Mouse (Mus musculus) kidney, postnatal 0 days (tissue): ENCODE measurements at regions not wholly inside any gene's neighbourhood (a gene's known extent, or its start where the extent isn't known, plus 50 kb on each side); places are given as distances from the start of the nearest gene placed in this dataset.

ENCODE experiments used
- ATAC-seq: fragments of 200-750 bp; cut with Nextera tagmentation; replicated peaks from 2 replicates; pipeline ENCODE4 v1.8.0; 2017; ENCODE audit warnings: low read depth, moderate number of reproducible peaks, moderate TSS enrichment, moderate library complexity; ENCODE audit not compliant: low FRiP score
- DNase-seq: peaks from one replicate; pipeline ENCODE4 v3.0.0-alpha.2; 2016; ENCODE audit warnings: low spot score
- H3K27ac ChIP-seq: fragments of 300-500 bp; sonication (generic); 2 replicates; pipeline ENCODE4 v1.5.1; 2014; ENCODE audit warnings: mild to moderate bottlenecking
- H3K27me3 ChIP-seq: fragments of 300-500 bp; sonication (generic); 2 replicates; pipeline ENCODE4 v1.6.1; 2014; ENCODE audit warnings: low read length, mixed read lengths; ENCODE audit not compliant: insufficient read depth
- H3K36me3 ChIP-seq: fragments of 300-500 bp; sonication (generic); 2 replicates; pipeline ENCODE4 v1.6.1; 2014; ENCODE audit warnings: low read length, mixed read lengths; ENCODE audit not compliant: insufficient read depth
- H3K4me1 ChIP-seq: fragments of 300-500 bp; sonication (generic); replicated peaks from 2 replicates; pipeline ENCODE4 v1.6.1; 2014; ENCODE audit warnings: antibody characterized with exemption, low read length, mixed read lengths; ENCODE audit not compliant: insufficient read depth
- H3K4me2 ChIP-seq: fragments of 300-500 bp; sonication (generic); 2 replicates; pipeline ENCODE4 v1.6.1; 2014; ENCODE audit warnings: mild to moderate bottlenecking, low read length, moderate library complexity, mixed read lengths
- H3K4me3 ChIP-seq: fragments of 300-500 bp; sonication (generic); replicated peaks from 2 replicates; pipeline ENCODE4 v1.5.1; 2014; ENCODE audit warnings: low read depth, low read length
- H3K9ac ChIP-seq: fragments of 300-500 bp; sonication (generic); 2 replicates; pipeline ENCODE4 v1.6.1; 2014; ENCODE audit warnings: low read depth, low read length
- H3K9me3 ChIP-seq: fragments of 300-500 bp; sonication (generic); replicated peaks from 2 replicates; pipeline ENCODE4 v1.6.1; 2016; ENCODE audit warnings: low read length, inconsistent platforms, mixed read lengths
- CTCF ChIP-seq: IDR thresholded peaks from 2 replicates; pipeline ENCODE4 v1.5.1; 2016; ENCODE audit warnings: antibody characterized with exemption, low read depth, mild to moderate bottlenecking, moderate library complexity
- WGBS: fragments of 180-500 bp; shearing (Covaris S2); extraction: QIAGEN DNeasy Blood & Tissue Kit; methylation state at CpG from one replicate; pipeline ENCODE4 v1.1.7; 2014; 5-methylcytosine and 5-hydroxymethylcytosine counted together

DNA sequence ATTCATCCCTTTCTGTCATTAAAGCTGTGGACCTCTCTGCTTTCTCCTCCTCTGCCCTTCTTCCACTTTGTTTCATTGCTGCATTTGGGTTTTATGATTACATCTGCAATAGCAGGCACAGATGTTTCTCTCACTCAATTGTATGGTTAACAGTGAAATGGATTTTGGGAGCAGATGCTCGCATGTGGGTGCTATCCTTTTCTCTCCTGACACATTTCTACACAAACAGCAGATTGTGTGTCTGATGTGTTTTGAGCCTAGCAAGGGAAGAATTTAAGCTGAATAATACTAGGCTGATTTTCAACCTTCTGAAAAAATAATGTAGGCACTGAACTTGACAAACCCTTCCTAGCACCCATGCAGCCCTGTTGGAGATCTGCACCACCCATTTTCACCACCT is 56.9 kb upstream of the Ldoc1 start:
- Histone ChIP-seq H3K36me3 (no peaks in the 10 kb centered on the region), H3K9ac (no peak overlapping the region), H3K27me3 (no peaks in the 10 kb centered on the region), H3K4me3 (no peak overlapping the region), H3K4me1 (no peaks in the 10 kb centered on the region), H3K27ac (no peak overlapping the region), H3K9me3 (no peaks in the 10 kb centered on the region), H3K4me2 (no peak overlapping the region)
- DNase-seq (no peak), ATAC-seq (no peak)
- no peak for TF ChIP-seq CTCF
- WGBS = 61% methylated on average over 1 of the region's 1 CpGs

DNA sequence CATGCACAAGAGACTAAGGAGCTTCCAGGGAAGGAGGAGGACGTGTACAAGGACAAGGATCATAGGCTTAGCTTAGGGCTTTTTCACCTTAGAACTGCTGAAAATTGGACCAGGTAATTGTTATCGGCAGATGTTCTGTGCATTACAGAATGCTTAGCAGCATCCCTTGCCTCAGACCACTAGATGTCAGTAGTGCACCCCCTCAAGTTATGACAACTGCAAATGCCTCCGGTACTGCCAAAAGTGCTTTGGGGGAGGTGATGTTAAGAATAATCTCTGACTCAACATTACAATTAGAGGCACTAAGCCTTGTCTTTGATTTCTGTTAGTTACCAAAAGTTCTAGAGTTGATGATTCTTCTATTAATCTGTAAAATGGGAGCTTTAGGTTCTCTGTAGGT is 56.2 kb upstream of the Ldoc1 start:
- Histone ChIP-seq H3K27me3 (no peaks in the 10 kb centered on the region), H3K4me3 (no peak overlapping the region), H3K9ac (no peak overlapping the region), H3K4me1 (no peaks in the 10 kb centered on the region), H3K36me3 (no peaks in the 10 kb centered on the region), H3K27ac (no peak overlapping the region), H3K4me2 (no peak overlapping the region), H3K9me3 (no peaks in the 10 kb centered on the region)
- ATAC-seq = no peak
- peak; percentile 26 for DNase-seq
- peak; percentile 64 for TF ChIP-seq CTCF
- 40% methylated on average over 3 of the region's 3 CpGs for WGBS
